Mouse (Mus musculus): ENCODE results near the gene Tbc1d5.

Tbc1d5 gene

DNA sequence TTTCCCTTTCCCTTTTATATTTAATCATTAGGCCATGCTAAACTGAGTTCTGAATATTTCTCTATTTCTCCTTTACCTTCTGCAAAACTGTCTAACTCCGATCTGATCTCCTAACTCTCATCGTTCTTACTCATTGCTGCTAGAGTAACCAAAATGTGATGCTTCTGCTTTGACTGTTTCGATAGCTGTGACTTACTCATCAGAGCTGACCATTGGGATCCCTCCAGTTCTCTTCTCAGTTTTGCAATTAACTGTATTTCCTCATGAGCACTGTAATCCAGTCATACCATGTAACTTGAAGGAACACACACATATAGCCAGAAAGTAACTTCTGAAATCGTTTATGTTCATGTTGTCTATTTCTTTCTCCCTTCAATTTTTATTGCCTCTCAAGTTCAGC is 306.6 kb downstream of the Tbc1d5 start:
- no peak for DNase-seq

DNA sequence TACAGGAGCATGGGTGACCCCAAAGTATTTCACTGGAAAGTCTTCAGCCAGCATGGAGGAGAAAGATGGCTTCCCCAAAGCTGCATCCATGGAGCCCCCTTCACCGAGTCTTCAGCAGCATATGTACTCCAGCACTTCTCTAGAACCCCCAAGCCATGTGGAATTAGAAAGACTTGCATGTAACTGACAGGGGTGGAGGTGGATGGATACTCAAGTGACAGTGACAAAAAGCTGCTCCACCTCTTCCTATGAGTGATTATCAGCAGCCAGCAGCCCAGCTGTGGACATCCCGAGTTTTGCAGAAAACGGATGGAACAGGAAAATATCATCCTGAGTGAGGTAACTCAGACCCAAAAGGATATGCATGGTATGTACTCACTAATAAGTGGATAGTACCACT is 311.9 kb downstream of the Tbc1d5 start:
- no peak for DNase-seq

DNA sequence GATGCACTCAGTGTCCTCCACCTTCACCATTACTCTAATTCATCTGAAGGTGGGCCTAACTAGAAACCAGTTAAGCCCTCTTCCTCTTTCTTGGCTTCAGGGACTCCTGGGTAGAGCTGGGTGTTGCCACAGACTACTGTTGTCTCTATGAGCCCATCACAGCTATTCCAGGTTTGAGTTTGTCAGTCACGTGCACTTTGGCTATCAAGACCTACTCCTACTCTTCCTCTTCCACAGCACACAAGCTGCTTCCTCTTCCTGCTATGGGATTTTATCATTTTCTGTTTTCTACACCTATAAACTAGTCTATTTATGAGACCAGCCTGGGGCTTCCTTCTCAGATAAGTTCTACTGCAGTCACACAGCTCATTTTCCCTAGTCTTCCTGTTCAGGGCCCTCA is 314.4 kb downstream of the Tbc1d5 start:
- DNase-seq = no peak

DNA sequence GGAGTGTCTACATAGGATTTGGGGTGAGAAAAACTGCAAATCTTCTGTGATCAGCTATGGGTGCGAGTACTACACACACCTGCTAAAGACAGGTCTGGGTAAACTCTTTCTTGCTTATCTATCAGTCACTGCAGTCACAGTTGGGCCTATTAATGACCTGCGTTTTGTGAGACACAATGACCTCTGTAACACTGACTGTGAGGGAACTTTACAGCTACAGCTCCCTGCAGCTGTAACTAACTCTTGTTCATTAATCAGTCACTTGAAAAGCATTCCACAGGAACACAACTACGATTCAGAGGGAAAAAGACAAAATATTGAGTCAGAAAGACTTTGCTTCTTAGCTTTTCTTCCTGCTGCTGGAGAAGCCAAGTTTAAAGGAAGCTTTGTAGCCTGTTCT is 325.9 kb downstream of the Tbc1d5 start:
- DNase-seq = no peak

DNA sequence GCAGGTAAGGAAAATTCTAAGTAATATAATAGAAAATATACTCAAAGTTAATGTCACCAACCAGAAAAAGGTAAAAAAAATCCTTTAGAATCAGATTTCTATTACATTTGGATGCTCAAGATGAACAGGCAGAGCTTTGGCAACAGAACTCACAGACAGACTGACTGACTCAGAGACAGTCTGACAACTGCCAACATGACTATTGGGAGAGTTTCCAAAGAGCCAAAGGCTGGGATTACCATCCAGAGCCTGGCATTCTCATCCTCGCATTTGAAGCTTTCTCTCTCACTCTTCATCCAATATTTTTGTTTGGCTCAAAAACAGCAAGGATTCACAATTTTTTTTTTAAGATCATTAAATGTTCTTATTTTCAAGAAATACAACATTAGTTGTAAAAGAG is 327.8 kb downstream of the Tbc1d5 start:
- DNase-seq = no peak

DNA sequence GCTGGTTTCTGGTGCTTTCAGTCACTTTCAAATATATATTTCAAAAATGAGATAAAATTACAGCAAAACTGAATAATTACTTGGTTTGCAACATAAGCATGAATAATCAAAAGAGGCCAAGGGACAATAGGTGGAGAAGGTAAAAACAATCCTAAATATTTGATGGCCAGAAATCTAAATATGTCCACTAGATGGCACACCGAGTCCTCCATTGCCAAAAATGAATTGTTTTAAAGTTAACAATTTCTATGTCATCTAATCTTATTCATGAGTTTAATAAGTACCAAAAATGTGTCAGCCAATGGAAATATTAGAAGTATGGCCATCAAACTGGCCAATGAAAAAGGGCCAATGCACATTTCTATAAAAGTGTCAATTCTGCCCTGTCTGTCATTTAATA is 365.1 kb downstream of the Tbc1d5 start:
- DNase-seq = peak; percentile 32 to 38

DNA sequence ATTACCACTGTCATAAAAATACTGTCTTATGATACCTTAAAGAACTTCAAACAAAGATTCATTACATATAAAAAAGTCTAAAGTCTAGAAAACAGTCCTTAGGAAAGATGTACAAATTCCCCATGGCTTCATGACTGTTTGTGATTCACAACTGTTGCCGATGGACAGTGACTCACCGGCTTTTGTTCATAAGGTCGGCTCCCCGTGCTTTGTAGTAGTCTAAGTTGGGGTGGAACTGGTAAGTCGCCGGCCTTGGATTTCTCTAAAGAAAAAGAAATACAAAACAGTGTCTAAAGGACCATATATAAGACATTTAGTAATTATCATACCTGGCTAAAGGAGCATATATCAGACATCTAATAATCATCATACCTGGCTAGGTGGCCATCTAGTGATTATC is 365.6 kb downstream of the Tbc1d5 start:
- DNase-seq = no peak

DNA sequence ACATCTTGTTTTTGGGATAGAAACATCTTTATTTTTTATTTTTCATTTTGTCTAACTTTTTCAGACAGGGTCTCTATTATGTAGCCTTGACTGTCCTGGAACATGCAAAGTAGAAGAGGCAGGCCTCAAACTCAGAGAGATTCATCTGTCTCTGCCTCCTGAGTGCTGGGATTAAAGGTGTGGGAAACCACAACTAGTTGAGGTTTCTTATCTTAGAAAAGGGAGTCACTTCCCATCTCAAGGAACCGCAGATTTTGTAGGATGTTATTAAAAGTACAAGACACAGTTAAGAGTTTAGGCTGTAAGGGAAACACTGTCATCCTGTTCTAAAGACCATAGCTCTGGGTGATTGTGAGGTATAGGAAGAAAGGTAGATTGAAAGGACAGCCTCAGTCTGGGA is 373.5 kb downstream of the Tbc1d5 start:
- DNase-seq = no peak

DNA sequence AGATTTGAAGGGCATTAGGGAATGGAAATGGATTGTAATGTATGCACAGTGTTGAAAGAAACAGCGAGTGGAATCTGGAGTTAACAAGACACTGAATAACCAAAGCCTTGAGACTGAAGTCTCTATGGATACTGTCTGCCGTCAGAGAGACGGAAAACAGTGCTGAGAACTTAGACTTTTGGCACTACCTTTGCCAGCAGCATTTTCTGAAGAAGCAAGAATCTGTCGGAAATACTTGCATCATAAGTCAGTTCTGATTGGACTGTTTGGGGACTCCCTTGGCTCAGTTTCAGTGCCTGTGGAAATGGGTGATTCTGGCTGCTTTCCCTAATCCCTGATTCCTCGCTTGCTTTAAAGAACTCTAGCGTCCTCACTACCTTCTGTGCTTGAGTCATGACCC is 375.9 kb downstream of the Tbc1d5 start:
- DNase-seq = no peak

DNA sequence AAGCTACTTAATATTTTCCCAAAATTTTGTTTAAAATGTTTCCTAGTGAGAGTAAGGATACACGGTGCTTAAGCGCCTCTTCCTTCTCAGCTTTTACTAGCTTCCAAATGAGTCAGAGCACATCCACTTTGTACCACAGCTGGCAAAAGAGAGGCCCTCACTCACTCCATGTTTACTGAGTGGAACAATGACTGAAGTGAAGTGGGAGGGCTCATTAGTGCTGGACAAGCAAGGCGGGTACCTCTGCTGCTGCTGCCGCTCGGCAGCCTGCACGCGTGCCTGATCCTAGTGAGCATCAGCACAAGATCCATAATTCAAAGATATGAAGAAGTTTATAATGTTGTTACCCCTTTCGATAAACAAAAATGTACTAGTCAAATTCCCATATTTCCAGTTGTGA is 376.8 kb downstream of the Tbc1d5 start:
- DNase-seq = no peak

DNA sequence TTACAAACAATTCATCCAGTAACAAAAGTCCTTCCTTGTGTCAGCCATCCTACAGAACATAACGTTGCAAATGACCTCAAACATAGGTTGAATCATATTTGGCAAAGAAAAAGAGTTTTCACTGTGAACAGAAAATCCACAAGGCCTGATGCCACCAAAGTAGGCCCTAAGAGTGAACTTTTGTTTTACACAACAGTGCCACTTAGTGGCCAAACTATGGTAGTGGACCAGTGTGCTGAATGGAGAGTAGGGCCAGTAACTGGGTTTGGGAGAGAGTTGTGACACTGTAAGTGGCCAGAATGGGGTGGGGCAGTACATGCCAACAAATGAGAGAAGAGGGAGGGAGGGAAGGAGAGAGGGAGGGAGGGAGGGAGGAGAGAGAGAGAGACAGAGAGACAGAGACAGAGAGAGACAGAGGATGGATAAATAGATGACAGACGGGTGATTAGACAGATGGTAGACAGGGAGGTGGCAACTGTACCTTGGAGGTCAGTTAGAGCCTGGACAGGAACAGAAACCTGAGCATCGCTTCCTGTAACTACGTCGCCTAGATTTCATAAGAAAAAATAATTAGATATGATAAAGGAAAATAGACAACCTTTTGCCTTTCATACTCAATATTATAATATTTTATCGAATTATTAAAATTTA is 383.6 kb downstream of the Tbc1d5 start:
- DNase-seq = peak; percentile 66

DNA sequence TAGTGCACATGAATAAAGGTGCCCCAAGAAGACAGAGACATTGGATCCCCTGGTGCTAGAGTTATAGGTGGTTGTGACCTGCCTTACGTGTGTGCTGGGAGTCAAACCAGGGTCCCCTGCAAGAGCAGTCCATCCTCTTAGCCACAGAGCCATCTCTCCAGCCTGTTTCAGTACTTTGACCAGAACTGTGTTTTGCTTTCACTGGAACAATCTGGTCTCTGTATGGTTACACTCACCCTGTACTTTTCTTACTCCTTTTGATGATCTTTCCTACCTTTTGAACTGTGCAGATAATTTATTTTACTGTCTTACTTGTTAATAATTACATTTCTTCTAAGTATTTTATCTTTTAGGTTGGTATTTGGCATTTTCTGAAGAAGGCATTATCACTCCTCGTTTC is 387.5 kb downstream of the Tbc1d5 start:
- no peak for DNase-seq

DNA sequence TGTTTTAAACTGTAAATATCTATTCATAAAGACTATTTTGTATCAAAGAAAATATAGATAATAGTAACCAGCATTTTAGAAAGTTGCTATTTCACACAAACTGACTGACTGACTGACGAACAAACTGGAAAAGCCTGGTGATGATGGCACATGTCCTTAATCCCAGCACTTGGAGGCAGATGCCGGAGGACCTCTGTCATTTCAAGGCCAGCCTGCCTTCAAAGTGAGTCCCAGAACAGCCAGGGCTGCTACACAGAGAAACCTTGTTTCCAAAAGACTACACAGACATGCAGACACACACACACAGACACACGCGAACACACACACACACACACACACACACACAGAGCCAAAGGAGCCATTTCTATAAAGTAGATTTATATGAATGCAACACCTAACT is 390.3 kb downstream of the Tbc1d5 start:
- DNase-seq = no peak

DNA sequence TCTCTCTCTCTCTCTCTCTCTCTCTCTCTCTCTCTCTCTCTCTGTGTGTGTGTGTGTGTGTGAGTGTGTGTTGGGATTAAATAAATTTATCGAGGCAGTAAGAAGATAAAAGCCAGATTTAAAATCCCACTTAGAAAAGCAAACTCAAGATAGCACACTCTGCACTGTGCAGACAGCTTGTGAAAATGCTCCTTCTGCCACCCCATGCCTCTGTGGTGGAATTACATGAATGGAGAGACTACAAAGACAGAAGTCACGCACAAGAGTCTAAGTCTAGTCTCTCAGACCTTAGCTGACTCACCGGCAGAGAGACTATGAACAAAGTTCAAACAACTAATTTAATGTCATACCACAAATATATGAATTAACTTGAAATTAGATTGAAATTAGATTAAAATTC is 403.9 kb downstream of the Tbc1d5 start:
- no peak for DNase-seq

DNA sequence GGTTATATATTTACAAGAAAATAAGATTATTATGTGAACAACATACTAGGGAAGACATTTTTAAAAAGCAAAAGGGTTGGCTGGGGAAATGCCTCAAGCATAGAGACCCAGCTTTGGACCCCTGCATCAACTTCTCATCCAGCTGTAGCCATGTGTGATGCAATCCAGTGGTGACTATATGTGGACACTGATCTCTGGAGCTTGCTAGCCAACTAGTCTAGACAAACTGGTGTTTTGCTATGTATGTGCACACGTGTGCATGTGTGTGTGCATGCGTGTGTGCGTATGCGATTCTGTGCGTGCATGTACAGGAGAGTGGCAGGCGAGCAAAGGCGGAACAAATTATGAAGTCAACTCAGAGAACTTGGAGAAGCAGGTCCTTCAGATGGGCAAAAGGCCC is 414.8 kb downstream of the Tbc1d5 start:
- no peak for DNase-seq

DNA sequence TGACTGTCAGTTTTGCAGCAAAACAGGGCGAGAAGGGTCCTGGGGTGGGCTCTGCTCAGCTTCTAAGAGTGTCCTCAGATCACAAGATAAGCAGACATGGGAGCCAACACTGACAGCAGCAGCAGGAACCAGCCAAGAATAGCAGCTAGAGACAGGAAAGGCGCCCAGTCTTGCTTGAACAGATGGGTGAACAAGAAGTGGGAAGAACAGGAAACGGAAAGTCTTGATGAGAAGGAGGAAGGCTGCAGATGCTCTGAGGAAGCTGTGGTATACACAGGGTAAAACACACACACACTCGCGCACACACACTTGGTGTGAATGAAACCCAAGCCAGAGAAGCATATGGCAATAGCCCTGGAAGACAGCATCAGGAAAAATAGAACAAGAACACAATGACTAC is 415.7 kb downstream of the Tbc1d5 start:
- DNase-seq = peak; percentile 21 to 22

DNA sequence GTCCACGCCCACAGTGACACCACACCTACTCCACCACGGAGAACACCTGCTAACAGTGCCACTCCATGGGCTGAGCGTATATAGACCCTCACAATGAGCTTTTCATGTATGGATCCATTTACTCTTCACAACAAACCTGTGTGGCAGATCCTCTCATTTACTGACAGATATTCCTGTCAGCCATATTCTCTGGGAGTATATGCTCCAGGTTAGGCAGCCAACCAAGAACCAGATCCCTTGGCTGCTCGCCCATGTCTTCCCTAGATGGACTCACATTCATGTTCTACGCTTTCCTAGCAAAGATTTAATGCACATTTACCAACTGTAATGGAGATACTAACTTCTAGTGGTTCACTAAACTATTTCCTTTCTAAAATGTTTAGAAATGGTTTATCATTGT is 416.9 kb downstream of the Tbc1d5 start:
- no peak for DNase-seq

DNA sequence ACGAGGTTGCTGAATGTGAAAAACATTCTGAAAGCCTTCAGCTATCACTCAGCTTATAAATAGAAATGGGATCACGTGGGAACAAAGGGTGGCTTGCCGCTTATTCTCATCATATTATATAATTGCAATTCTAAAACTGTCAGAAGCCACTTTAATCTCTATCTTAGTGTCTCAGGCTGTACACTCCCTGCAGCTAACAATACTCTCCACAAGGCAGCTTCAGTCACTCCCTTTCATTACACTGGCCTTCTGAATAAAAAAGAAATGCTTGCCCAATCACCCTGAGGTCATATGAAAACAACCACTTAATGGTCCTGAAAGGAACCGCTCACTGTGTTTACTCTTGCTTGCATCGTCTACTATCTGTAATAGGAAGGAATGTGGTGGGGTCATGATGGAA is 418.1 kb downstream of the Tbc1d5 start:
- DNase-seq = no peak

DNA sequence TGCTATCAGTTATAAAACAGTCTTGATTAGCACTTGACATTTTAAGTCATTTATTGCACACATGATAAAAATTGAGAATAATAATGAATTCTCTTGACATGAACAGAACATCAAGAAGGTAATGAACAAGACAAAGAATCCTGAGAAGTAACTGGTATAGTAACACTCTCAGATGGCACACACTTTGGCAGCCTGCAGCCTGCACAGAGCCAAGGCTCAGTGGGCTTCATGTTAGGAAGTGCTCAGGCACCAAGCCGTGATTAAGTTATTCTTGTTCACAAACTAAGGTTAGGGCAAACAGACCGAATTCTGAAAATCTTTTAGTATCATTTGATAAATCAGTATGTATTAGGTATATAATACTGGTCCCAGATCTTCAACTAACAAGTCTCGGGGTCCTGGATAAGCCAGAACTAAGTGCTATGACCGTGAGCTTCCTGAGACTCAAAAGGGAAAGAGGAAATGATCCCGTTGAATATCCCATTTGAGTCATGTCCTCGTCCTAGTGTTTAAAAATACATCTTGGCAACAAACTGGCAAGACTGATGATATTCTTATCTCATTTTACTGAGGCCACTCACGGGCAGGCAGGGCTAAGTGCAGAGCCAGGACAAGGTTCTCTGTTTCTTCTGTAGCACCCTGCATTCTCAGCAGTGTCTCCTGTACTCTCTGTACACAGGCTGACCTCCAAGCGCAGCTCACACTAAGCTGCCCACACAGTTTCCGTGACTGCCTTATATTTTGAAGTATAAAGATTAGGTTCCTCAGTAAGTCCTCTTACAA is 425.6 kb downstream of the Tbc1d5 start:
- DNase-seq = no peak

DNA sequence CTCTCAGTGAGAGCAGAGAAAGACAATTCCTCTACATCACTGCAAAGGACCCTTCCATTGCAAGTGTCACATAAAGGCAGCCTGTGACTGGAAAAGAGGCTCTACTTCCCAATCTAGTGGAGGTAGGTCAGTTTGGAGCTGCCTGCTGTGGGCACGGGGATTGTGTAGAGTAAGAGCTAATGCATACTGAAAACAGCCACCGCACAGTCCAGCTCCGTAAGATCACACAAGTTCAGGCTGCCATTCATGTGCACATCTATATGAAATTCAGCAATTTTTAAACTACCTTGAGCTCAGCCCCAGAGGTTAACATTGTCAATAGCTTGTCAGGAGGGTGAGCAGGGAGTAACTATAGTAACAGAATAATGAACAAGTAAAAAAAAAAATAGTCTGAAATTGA is 426.4 kb downstream of the Tbc1d5 start:
- no peak for DNase-seq

DNA sequence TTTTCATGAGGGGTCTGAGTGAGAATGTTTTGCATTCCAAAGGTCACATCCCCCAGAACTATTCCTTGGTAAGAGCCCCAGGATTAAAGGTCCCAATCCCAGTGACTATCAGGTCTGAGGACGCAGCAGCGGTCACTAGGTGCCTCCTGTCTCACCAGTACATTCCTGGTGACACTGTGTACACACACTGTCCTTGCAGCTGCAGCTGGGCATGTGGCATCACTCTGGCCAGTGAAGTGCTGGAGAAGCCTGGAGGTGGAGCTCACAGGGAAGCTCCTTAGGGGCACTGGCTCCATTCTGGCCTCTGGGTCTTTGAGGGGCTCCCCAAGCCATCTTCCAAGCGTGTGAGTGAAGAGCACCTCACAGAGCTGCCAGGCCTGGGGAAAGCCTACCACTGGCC is 427.2 kb downstream of the Tbc1d5 start:
- no peak for DNase-seq

DNA sequence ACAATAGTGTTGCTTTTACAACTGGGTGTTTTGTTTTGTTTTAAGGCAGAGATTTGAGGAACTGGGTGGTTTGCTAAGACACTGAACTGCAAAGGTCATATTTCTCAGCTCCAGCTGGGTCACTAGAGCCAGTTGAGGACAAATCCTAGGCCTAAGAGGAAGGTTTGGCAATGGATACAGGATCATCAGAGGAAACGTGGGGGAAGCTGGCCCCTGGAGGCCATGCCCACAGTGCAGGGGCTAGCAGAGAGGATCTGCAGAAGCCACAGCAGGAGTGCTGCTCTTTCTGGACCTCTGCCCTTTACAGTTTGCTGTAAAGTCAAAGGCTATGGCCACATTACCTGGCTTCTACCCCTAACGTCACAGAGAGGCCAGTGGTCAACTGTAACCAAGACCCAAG is 428.3 kb downstream of the Tbc1d5 start:
- no peak for DNase-seq

DNA sequence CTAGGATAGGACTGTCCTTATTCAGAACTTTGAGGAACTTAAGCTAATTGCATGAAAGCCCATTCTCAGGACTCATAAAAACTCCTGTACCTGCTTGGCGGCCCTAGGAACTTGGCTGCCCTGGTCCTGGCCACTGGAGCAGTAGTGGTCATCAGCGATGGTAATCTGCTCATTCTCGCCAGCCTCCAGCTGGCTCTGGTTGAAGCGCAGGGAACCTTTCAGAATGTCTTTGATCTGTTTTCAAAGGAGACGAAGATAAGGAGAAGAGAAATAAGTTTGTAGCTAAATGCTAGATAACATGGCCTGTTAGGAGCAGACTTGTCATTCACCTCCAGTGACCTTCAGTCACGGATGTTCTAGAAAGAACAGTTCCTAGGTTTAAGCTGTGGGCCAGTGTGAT is 437.8 kb downstream of the Tbc1d5 start:
- DNase-seq = no peak

DNA sequence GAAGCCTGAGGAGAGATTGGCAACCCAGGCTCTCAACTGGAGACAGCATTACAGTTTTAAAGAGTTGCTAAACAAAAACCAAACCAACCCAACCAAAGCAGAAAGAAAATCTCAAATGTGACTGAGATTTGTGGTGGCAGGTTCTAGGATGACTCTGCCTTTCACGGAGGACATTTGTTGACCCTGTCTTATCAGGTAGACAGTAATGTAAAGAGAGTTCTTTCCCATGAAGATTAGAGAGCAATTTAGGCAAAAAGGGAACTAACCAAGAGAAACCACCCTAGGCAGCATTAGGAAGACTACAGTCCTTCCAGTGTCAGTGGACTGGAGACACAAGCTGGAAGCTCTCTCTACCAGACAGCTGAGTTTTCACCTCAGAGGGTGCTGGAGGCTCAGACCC is 438.3 kb downstream of the Tbc1d5 start:
- no peak for DNase-seq

DNA sequence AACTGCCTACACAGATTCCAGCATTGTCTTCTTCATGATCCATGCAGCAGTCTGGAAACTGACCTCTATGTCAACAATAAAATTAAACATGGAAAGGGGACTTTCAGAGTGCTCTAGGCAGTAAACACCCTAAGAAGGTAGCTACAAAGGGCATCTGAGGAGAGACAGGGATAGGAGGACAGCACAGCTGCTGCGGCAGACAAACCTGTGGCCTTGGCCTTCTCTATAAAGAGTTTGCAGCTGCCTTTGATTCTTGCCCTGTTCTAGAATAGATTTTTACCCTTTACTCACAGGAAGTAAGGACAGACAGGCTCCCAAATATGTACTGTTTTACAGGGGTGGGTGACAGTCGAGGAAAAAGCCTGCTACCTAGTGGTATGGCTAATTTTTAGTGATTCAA is 440.7 kb downstream of the Tbc1d5 start:
- no peak for DNase-seq
